Mouse (Mus musculus): Measurements from ENCODE around the gene Nosip.
"Not testable (repeated sequence)": the region's sequence is repeated elsewhere in the genome, so short reads cannot be mapped to it uniquely, and the experiment has no call there.

The Nosip gene

GRCm38 (mm10) chr7:45090251-45090977 is 28.2 kb downstream of the Nosip start:
- DNase-seq (ENCODE audit: low read depth, low spot score), result no peak

- DNase-seq (ENCODE audit: low read depth, low spot score), result no peak
Observed at GRCm38 (mm10) chr7:45091001-45091990, 29.1 kb downstream of the Nosip start.

GRCm38 (mm10) chr7:45092048-45092447 is 29.8 kb downstream of the Nosip start, which contains the start of gene Rcn3:
Gene Rcn3 (minus strand): TSS chr7:45092221.
- peak; percentile 90 for DNase-seq (ENCODE audit: low read depth, low spot score)

GRCm38 (mm10) chr7:45092828-45093515 is 30.7 kb downstream of the Nosip start:
- DNase-seq (ENCODE audit: low read depth, low spot score), result no peak

GRCm38 (mm10) chr7:45093516-45093905 is 31.3 kb downstream of the Nosip start:
- no peak for DNase-seq (ENCODE audit: low read depth, low spot score)

GRCm38 (mm10) chr7:45094121-45094520 is 31.9 kb downstream of the Nosip start:
- DNase-seq (ENCODE audit: low read depth, low spot score), result no peak

- DNase-seq (ENCODE audit: low read depth, low spot score), result no peak
Observed at GRCm38 (mm10) chr7:45095367-45095766, 33.1 kb downstream of the Nosip start.

GRCm38 (mm10) chr7:45095965-45096364 is 33.7 kb downstream of the Nosip start:
- not testable (repeated sequence) for DNase-seq (ENCODE audit: low read depth, low spot score)

- DNase-seq (ENCODE audit: low read depth, low spot score), result no peak
Observed at GRCm38 (mm10) chr7:45097479-45097878, 35.2 kb downstream of the Nosip start.

- DNase-seq (ENCODE audit: low read depth, low spot score), result no peak
Observed at GRCm38 (mm10) chr7:45098541-45099240, 36.5 kb downstream of the Nosip start.

- no peak for DNase-seq (ENCODE audit: low read depth, low spot score)
Observed at GRCm38 (mm10) chr7:45100046-45100445, 37.8 kb downstream of the Nosip start.

GRCm38 (mm10) chr7:45102441-45102840 is 40.2 kb downstream of the Nosip start:
- DNase-seq (ENCODE audit: low read depth, low spot score), result no peak

- DNase-seq (ENCODE audit: low read depth, low spot score), result no peak
Observed at GRCm38 (mm10) chr7:45102940-45103585, 40.8 kb downstream of the Nosip start.

- DNase-seq (ENCODE audit: low read depth, low spot score), result no peak
Observed at GRCm38 (mm10) chr7:45103652-45104180, 41.5 kb downstream of the Nosip start, which contains the start of gene Fcgrt. Gene Fcgrt (minus strand): TSS chr7:45103851.

GRCm38 (mm10) chr7:45104941-45105340 is 42.7 kb downstream of the Nosip start:
- no peak for DNase-seq (ENCODE audit: low read depth, low spot score)

- no peak for DNase-seq (ENCODE audit: low read depth, low spot score)
Observed at GRCm38 (mm10) chr7:45105491-45105890, 43.3 kb downstream of the Nosip start.

- DNase-seq (ENCODE audit: low read depth, low spot score), result no peak
Observed at GRCm38 (mm10) chr7:45106441-45106840, 44.2 kb downstream of the Nosip start.

GRCm38 (mm10) chr7:45107052-45107645 is 44.9 kb downstream of the Nosip start:
- DNase-seq (ENCODE audit: low read depth, low spot score), result no peak

- DNase-seq (ENCODE audit: low read depth, low spot score), result not testable (repeated sequence)
Observed at GRCm38 (mm10) chr7:45110089-45110488, 47.9 kb downstream of the Nosip start.

GRCm38 (mm10) chr7:45111940-45112339 is 49.7 kb downstream of the Nosip start:
- DNase-seq (ENCODE audit: low read depth, low spot score), result no peak

Data from embryo, embryonic 11.5 days (tissue).